Mouse (Mus musculus): ENCODE results near the gene Rnase4.

Rnase4 gene

DNA sequence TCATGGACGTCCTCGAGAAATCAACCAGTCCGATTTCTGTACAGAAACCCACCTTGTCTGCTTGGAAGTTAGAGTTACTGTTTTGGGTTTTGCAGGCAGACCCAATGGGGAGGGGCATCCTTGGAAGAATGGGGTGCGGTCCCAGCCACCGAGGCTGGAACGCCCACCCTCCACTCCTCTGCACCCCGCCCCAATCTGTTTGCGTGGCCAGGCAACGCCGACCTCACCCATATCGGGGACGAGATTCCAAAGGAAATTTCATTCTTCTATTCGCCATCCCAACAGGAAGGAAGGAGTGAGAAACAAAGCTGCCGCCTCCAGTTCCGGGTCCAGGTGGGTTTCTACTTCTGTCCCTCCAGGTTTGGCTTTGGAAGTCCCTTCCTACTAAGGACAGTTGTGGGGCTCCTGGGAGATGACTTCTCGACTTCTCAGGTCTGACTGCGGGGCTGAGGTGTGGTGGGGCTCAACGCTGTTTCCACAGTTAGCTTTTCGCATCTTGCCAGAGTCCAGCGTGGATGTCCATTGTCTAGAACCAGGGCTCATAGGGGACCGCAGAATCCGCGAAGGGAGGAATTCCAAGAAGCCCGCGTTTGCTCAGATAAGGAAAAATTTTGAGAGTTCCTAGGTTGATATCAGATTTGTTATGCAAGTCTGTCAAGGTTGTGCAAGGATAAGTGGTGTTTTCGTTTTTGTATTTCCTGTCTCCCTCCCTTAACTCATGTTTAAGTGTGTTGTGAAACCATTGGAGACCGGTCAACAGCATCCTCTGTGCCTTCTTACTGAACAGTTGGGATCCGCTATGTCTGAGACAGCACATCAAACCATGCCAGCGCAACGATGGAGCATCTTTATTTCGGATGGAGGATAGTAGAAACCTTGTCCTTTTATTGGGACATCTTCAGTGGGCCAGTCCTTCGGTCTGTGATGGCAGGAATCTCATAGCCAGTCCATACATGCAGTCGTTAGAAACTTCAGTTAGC lies at the start of gene Rnase4, which contains the start of gene Ang:
TSS of gene Rnase4 (plus strand) at position 157 of the 980 bp plus-strand sequence.
TSS of gene Ang (plus strand) at position 230 of the 980 bp plus-strand sequence.
- DNase-seq (ENCODE audit: low read depth), result peak; percentile 51

DNA sequence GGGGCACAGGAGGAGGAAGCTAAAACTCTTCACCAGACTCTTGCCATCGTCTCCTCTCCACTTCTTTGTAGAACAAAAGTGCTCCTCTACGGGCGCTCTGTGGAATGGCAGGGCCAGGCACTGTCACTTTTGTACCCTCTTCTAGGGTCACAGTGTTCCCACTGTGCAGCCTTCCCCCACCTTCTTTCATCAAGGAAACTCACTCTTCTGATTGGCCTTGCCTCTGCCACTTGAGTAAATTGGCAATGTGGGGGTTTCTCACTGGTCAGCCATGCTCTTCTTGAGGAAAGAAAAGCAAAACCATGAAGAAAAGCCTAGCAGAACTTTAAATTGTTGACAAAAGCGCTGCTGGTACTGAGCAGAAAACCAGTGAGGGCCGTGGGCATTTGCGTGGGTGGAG lies 49.1 kb upstream of the Rnase4 start, which contains the start of gene Rnase9:
TSS of gene Rnase9 (minus strand) at position 101 of the 400 bp plus-strand sequence.
- no peak for DNase-seq (ENCODE audit: low read depth)

DNA sequence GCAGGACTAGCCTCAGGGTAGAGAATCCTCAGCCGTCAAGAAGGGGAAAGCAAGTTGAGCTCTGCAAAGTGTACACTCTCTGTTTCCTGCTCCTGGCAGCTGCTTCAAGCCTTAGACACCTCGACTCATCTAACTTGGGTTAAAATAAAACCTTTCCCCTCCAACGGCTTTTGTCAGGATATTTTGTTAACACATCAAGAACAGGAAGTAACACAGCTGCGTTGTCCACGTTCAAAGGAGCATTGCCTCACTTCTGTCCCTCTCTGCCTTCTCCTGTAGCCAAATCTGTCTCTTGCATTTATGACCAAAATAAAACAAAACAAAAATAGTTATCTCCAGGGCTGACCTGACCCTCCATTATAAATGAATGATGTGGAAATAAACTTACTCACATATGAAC lies 43.0 kb upstream of the Rnase4 start:
- no peak for DNase-seq (ENCODE audit: low read depth)

DNA sequence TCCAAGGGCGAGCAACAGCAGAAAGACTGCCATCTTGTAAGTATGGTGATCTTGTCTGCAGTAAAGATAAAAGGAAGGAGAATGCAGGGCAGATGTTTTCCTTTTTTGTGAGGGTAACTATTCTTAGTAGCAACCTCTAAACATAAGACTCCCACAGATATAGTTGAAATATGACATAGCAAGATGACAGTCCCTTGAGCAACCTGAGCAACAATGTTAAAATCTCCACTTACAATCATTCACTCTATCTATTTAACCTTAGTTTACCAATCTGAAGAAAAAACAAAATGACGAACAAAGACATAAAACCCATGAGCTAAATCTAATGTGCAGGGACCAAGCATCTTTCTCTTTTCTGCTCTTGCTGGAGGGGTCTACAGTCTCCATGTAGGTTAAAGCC lies 40.8 kb upstream of the Rnase4 start, which contains the start of gene Rnase11:
TSS of gene Rnase11 (minus strand) at position 101 of the 400 bp plus-strand sequence.
- DNase-seq (ENCODE audit: low read depth), result no peak

DNA sequence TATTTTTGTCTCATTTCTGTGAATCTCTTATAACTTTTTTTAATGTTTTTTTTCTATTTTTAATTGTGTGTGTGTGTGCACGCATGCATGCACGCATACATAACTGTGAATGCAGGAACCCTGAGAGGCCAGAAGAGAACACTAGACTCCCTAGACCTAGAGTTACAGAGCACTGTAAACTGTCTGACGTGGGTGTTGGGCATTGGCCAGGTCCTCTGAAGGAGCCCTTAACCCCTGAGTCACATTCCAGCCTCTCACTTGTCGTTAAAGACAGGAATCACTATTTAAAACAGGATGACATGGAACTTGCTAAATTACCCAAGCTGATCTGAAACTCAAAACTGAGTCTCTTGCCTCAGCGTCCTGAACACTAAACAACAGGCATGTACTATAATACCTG lies 38.9 kb upstream of the Rnase4 start:
- no peak for DNase-seq (ENCODE audit: low read depth)

DNA sequence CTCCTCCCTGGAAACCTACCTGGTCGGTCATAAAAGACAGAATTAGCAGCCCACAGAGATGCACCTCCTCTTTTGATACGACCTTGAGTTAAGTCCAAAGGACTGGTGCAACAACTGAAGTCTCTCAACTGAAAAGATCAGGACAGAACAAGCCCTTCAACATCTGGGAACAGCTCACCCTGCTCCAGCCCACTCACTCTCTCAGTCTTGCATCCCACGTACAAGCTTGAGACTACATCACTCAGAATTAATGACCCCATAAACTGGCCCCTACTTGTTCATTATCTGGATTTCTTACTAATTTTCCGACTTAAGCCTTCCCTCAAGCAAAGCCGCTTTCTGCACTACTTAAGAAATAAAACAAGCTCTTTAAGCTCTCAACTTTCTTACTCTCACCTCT lies 37.7 kb upstream of the Rnase4 start:
- DNase-seq (ENCODE audit: low read depth), result no peak

GRCm38 (mm10) chr14:51054243-51055237 lies 36.3 kb upstream of the Rnase4 start:
- DNase-seq (ENCODE audit: low read depth), result peak; percentile 40

DNA sequence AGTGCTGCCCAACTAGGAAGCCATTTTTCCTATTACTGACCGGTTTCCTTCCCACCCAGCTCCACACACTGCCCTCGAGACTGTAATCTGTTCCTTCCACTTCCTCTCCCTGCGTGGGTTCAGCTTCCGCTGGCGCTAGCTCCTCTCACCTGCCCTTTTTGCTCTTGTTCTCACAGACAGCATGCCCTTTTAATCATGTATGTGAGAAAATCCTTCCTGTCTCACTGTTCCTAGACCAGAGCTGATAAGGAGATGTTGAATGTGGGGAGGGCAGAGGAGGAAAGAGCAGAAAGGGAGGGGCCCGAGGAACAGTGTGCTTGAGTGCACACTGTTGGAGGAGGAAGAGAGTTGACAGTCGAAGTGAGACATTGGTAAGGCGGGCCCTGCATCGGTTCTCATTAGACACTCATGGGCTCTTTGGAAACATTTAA lies 33.5 kb upstream of the Rnase4 start, which contains the start of gene Rnase12:
TSS of gene Rnase12 (minus strand) at position 261 of the 431 bp plus-strand sequence.
- DNase-seq (ENCODE audit: low read depth), result no peak

GRCm38 (mm10) chr14:51060761-51061160 lies 30.1 kb upstream of the Rnase4 start:
- DNase-seq (ENCODE audit: low read depth), result no peak

GRCm38 (mm10) chr14:51068956-51069355 lies 21.9 kb upstream of the Rnase4 start:
- DNase-seq (ENCODE audit: low read depth), result no peak

DNA sequence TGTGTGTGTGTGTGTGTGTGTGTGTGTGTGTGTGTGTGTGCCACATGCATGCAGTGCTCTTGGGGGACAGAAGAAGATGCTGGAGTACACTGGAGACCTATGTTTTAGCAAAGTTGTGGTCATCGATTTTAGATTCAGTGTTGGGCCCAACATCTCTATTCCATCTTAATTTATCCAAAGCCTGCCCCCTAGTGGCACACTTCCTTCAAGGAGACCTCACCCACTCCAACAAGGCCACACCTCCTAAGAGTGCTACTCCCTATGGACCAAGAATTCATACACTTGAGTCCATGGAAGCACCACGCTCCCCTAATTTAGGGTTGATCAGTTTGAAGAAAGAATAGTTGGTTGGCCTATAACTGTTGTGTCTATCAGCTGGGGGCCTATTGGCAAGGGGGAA lies 21.3 kb upstream of the Rnase4 start:
- peak; percentile 76 for DNase-seq (ENCODE audit: low read depth)

DNA sequence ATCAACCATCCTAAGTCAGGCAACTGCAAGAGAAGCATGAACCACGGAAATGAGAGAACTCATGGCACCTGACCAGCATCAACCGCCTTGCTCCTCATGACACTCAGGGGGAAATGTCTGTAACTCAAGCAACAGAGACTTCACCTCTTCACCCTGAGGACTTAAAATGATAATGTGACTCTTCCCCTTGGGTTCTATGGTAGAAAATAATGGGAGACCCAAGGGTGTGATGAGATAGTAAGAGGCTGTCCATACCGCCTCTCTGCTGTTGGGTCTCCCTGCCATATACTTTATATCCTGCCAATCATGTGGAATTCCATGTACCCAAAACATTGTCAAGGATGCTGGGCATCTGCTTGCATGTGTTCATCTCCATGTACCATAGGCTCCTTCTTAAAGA lies 16.5 kb upstream of the Rnase4 start, which contains the start of gene Olfr750:
TSS of gene Olfr750 (minus strand) at position 101 of the 400 bp plus-strand sequence.
- no peak for DNase-seq (ENCODE audit: low read depth)

DNA sequence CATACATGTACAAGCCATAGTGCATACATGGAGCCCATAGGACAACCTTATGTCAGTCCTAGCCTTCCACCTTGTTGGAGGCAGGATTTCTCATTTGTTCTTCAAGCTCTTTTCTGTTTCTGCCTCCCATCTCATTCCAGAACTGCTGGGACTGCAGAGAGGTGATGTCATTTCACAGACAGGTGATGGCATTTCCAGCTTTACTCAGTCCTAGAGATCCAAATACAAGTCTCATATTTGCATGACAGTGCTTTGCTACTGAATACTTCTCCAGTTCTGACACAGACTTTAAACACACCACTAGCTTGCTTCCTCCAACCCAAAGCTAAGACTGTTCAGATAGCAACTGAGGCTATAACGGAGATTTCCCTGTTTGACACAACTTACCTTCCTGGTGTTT lies 11.7 kb upstream of the Rnase4 start:
- no peak for DNase-seq (ENCODE audit: low read depth)

DNA sequence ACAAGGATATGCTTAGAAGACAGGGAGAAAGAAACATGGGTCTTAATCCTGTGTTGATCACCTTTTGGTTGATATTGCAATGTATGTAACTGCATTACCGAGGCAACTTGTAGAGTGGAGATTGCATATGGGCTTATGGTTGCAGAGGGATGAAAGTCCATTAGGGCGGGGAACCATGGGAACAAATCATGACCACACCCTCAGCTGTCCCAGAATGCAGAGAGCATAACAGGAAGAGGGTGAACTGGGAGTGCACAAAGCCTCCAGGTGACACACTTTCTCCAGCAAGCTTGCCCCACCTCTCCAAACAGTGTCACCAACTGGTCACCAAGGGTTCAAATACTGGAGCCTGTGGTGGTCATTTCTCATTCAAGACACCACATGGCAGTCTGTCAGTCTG lies 9.8 kb upstream of the Rnase4 start:
- DNase-seq (ENCODE audit: low read depth), result no peak

GRCm38 (mm10) chr14:51082599-51083581 lies 8.0 kb upstream of the Rnase4 start:
- DNase-seq (ENCODE audit: low read depth), result no peak

- no peak for DNase-seq (ENCODE audit: low read depth)
These were observed 7.1 kb upstream of the Rnase4 start for GRCm38 (mm10) chr14:51083805-51084204.

DNA sequence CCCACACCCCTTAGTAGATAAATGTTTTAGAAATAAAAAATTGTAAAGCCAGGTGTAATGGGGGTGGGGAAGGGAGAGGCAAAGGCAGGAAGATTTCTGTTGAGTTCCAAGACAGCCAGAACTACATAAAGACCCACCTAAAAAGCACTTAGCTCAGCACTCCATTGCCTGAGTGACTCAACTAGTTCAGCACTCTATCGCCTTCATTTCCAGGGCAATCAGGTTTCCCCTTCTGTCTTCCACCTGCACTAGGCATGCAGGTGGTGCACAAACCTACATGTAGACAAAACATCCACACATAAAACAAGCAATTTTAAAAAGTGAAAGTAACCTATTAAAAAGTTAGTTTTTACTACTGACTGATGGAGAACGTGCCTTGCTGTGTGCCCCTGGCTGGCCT lies 5.8 kb upstream of the Rnase4 start:
- no peak for DNase-seq (ENCODE audit: low read depth)

DNA sequence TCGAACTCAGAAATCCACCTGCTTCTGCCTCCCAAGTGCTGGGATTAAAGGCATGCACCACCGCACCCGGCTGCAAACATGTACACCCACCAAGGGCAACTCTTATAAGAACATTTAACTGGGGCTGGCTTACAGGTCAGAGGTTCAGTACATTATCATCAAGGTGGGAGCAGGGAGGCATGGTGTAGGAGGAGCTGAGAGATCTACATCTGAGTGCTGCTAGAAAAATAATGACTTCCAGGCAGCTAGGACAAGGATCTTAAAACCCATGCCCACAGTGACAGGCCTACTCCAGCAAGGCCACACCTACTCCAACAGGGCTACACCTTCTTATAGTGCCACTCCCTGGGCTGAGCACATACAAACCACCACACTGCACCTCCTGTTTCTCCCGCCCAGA lies 5.0 kb upstream of the Rnase4 start:
- DNase-seq (ENCODE audit: low read depth), result peak; percentile 16

DNA sequence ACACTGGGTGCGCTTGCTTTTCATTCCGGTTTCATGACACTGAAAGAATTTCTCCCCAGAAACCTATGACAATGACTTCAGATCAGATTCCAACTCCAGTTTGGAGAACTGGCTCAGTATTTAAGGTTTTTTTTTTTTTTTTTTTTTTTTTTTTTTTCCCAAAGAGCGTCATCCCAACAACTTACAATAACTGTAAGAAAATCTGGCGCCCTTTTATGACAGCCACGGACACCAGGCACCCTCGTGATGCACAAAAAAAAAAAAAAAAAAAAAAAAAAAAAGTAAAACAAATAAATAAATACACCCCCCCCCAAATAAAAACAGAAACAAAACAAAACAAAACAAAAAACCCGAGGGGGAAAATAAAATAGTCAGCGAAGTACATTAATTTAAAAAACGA lies 3.1 kb upstream of the Rnase4 start:
- no peak for DNase-seq (ENCODE audit: low read depth)

DNA sequence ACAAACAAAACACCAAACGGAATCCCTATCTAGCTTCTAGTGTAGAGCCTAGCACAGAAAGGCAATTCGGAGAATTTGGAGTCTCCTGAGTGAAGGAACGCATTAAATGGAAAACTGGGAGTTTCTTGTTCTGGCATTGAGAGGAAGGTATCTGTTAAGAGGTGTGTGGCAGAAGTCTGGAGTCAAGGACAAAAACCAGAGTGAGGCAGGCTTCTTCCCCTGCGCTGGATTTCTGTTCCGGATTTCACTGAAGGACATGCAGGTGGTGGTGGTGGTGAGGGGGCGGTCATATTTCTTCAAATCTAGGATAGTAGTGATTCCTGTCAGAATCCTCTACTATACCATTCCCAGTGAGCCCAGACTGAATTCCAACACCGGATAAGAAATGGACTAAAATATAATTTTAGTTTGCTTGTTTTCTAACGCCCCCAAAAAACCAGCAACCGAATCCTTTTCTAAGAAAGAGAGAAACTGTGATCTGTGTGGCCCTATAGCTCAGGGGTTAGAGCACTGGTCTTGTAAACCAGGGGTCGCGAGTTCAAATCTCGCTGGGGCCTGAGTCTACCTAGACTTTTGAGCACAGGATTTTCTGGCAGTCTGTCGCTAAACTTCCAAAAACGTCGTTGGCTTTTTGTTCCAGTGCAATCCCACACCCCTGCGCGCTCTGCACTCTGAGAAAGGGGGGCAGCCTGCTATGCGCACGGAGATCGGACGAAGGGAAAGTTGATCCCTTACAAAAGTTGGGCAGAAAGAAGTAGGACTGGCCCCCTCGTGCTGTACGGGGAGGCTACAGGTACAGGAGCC lies 2.5 kb upstream of the Rnase4 start:
- peak; percentile 90 for DNase-seq (ENCODE audit: low read depth)

Measured in 416B (cell line).